Mouse (Mus musculus): ENCODE measurements around the gene Snap29. TPM values are rescaled to one million over a fixed set of nuclear protein-coding genes. Genes with fewer than 3 reads are reported as not detected.

Gene Snap29
- 9.1 TPM for polyA plus RNA-seq (2012; fragmentation: generic; extraction: Trizol)
- long read RNA-seq, experiment 1, partial matches to known transcripts = 1 of 7 reads
- long read RNA-seq, experiment 1, other reads (novel, unspliced or antisense) = 2 of 7 reads
- long read RNA-seq, experiment 2, transcript Snap29-201 (5 exons, 3,447 nt) = major isoform, 49 of 51 reads
- long read RNA-seq, experiment 2, partial matches to known transcripts = 1 of 51 reads
- long read RNA-seq, experiment 2, other reads (novel, unspliced or antisense) = 1 of 51 reads

GRCm38 (mm10) chr16:17405736-17406443 is at the start of gene Snap29, which contains the start of gene Pi4ka:
Gene Snap29 (plus strand): TSS chr16:17405986.
Gene Pi4ka (minus strand): TSS chr16:17406314.
- Histone ChIP-seq H3K79me3 (ENCODE audit: low read depth) (peaks cover 1% of the 10 kb centered on the region), H3K4me3 (ENCODE audit: insufficient read depth, poor library complexity, severe bottlenecking) (peak within 1 kb of the TSS; percentile 65), H3ac (ENCODE audit: control insufficient read depth, insufficient read length, low read depth) (peak within 1 kb of the TSS; percentile 91), H3K79me2 (ENCODE audit: control insufficient read depth, insufficient read depth) (peaks cover 29% of the 10 kb centered on the region), H3K27me3 (ENCODE audit: control insufficient read depth, insufficient read depth, insufficient read length) (no peaks in the 10 kb centered on the region), H3K36me3 (ENCODE audit: control insufficient read depth, insufficient read depth) (peaks cover 7% of the 10 kb centered on the region)
- TF ChIP-seq USF1 (IDR thresholded peaks at IDR 0.05; ENCODE audit: low read depth) (peak; percentile 69), MYOG (IDR thresholded peaks at IDR 0.05; ENCODE audit: control insufficient read depth, extremely low read depth, insufficient read length) (no peak)

GRCm38 (mm10) chr16:17356031-17356430 is 49.8 kb upstream of the Snap29 start:
- no peak overlapping the region for H3K4me3 ChIP-seq (ENCODE audit: insufficient read depth, poor library complexity, severe bottlenecking)
- H3K27me3 ChIP-seq (ENCODE audit: control insufficient read depth, insufficient read depth, insufficient read length) = no peaks in the 10 kb centered on the region
- no peak for TF ChIP-seq CTCF (IDR thresholded peaks at IDR 0.05; ENCODE audit: control insufficient read depth, insufficient read depth, insufficient read length)
- TF ChIP-seq FOSL1 (IDR thresholded peaks at IDR 0.05; ENCODE audit: insufficient read depth, low read length, poor library complexity, severe bottlenecking) = no peak
- TF ChIP-seq USF1 (IDR thresholded peaks at IDR 0.05; ENCODE audit: low read depth) = no peak
- TF ChIP-seq MAX (IDR thresholded peaks at IDR 0.05) = no peak
- TF ChIP-seq MYOG (IDR thresholded peaks at IDR 0.05; ENCODE audit: control insufficient read depth, extremely low read depth, insufficient read length) = no peak
- TF ChIP-seq MYOD1 (IDR thresholded peaks at IDR 0.05; ENCODE audit: control insufficient read depth, insufficient read length, low read depth) = no peak
- H3ac ChIP-seq (ENCODE audit: control insufficient read depth, insufficient read length, low read depth) = no peak overlapping the region
- peaks cover 28% of the 10 kb centered on the region for H3K36me3 ChIP-seq (ENCODE audit: control insufficient read depth, insufficient read depth)
- H3K79me2 ChIP-seq (ENCODE audit: control insufficient read depth, insufficient read depth) = no peaks in the 10 kb centered on the region
- no peaks in the 10 kb centered on the region for H3K79me3 ChIP-seq (ENCODE audit: low read depth)

- H3K4me3 ChIP-seq (ENCODE audit: insufficient read depth, poor library complexity, severe bottlenecking) = no peak overlapping the region
- no peaks in the 10 kb centered on the region for H3K79me3 ChIP-seq (ENCODE audit: low read depth)
- no peak overlapping the region for H3ac ChIP-seq (ENCODE audit: control insufficient read depth, insufficient read length, low read depth)
- TF ChIP-seq USF1 (IDR thresholded peaks at IDR 0.05; ENCODE audit: low read depth) = no peak
- no peak for TF ChIP-seq CEBPB (IDR thresholded peaks at IDR 0.05; ENCODE audit: low read depth)
- no peak for TF ChIP-seq MYOD1 (IDR thresholded peaks at IDR 0.05; ENCODE audit: control insufficient read depth, insufficient read length, low read depth)
- TF ChIP-seq FOSL1 (IDR thresholded peaks at IDR 0.05; ENCODE audit: insufficient read depth, low read length, poor library complexity, severe bottlenecking) = no peak
- no peak for TF ChIP-seq MAX (IDR thresholded peaks at IDR 0.05)
- no peak for TF ChIP-seq CTCF (IDR thresholded peaks at IDR 0.05; ENCODE audit: control insufficient read depth, insufficient read depth, insufficient read length)
- TF ChIP-seq MYOG (IDR thresholded peaks at IDR 0.05; ENCODE audit: control insufficient read depth, extremely low read depth, insufficient read length) = no peak
- H3K79me2 ChIP-seq (ENCODE audit: control insufficient read depth, insufficient read depth) = no peaks in the 10 kb centered on the region
- no peaks in the 10 kb centered on the region for H3K27me3 ChIP-seq (ENCODE audit: control insufficient read depth, insufficient read depth, insufficient read length)
- H3K36me3 ChIP-seq (ENCODE audit: control insufficient read depth, insufficient read depth) = peaks cover 11% of the 10 kb centered on the region
These were observed 47.0 kb upstream of the Snap29 start for GRCm38 (mm10) chr16:17358787-17359186.

GRCm38 (mm10) chr16:17382306-17382705 is 23.5 kb upstream of the Snap29 start:
- no peaks in the 10 kb centered on the region for H3K27me3 ChIP-seq (ENCODE audit: control insufficient read depth, insufficient read depth, insufficient read length)
- H3K79me3 ChIP-seq (ENCODE audit: low read depth) = no peaks in the 10 kb centered on the region
- no peak overlapping the region for H3ac ChIP-seq (ENCODE audit: control insufficient read depth, insufficient read length, low read depth)
- H3K36me3 ChIP-seq (ENCODE audit: control insufficient read depth, insufficient read depth) = peaks cover 3% of the 10 kb centered on the region
- TF ChIP-seq MYOD1 (IDR thresholded peaks at IDR 0.05; ENCODE audit: control insufficient read depth, insufficient read length, low read depth) (no peak), CEBPB (IDR thresholded peaks at IDR 0.05; ENCODE audit: low read depth) (no peak), USF1 (IDR thresholded peaks at IDR 0.05; ENCODE audit: low read depth) (no peak), FOSL1 (IDR thresholded peaks at IDR 0.05; ENCODE audit: insufficient read depth, low read length, poor library complexity, severe bottlenecking) (no peak), CTCF (IDR thresholded peaks at IDR 0.05; ENCODE audit: control insufficient read depth, insufficient read depth, insufficient read length) (no peak), MYOG (IDR thresholded peaks at IDR 0.05; ENCODE audit: control insufficient read depth, extremely low read depth, insufficient read length) (no peak), MAX (IDR thresholded peaks at IDR 0.05) (no peak)
- H3K4me3 ChIP-seq (ENCODE audit: insufficient read depth, poor library complexity, severe bottlenecking) = no peak overlapping the region
- no peaks in the 10 kb centered on the region for H3K79me2 ChIP-seq (ENCODE audit: control insufficient read depth, insufficient read depth)

GRCm38 (mm10) chr16:17383594-17384326 is 22.0 kb upstream of the Snap29 start:
- Histone ChIP-seq H3K4me3 (ENCODE audit: insufficient read depth, poor library complexity, severe bottlenecking) (no peak overlapping the region), H3ac (ENCODE audit: control insufficient read depth, insufficient read length, low read depth) (no peak overlapping the region), H3K27me3 (ENCODE audit: control insufficient read depth, insufficient read depth, insufficient read length) (no peaks in the 10 kb centered on the region), H3K79me2 (ENCODE audit: control insufficient read depth, insufficient read depth) (no peaks in the 10 kb centered on the region), H3K36me3 (ENCODE audit: control insufficient read depth, insufficient read depth) (peaks cover 3% of the 10 kb centered on the region), H3K79me3 (ENCODE audit: low read depth) (no peaks in the 10 kb centered on the region)
- TF ChIP-seq CEBPB (IDR thresholded peaks at IDR 0.05; ENCODE audit: low read depth) = no peak
- no peak for TF ChIP-seq MYOG (IDR thresholded peaks at IDR 0.05; ENCODE audit: control insufficient read depth, extremely low read depth, insufficient read length)
- no peak for TF ChIP-seq MAX (IDR thresholded peaks at IDR 0.05)
- no peak for TF ChIP-seq CTCF (IDR thresholded peaks at IDR 0.05; ENCODE audit: control insufficient read depth, insufficient read depth, insufficient read length)
- TF ChIP-seq MYOD1 (IDR thresholded peaks at IDR 0.05; ENCODE audit: control insufficient read depth, insufficient read length, low read depth) = no peak
- TF ChIP-seq USF1 (IDR thresholded peaks at IDR 0.05; ENCODE audit: low read depth) = no peak
- TF ChIP-seq FOSL1 (IDR thresholded peaks at IDR 0.05; ENCODE audit: insufficient read depth, low read length, poor library complexity, severe bottlenecking) = no peak

Measured in C2C12 (cell line).